Mouse (Mus musculus) ES-Bruce4 (cell line): Measurements from ENCODE around the gene Acvr2b.

ENCODE experiments used
- CTCF ChIP-seq: IDR thresholded peaks from one replicate; pipeline ENCODE4 v1.8.1; 2011; ENCODE audit warnings: low read depth, low read length
- EP300 ChIP-seq: IDR thresholded peaks from 2 replicates; pipeline ENCODE4 v1.6.1; 2011; ENCODE audit warnings: low read depth, low read length; ENCODE audit not compliant: insufficient read depth
- POLR2A ChIP-seq: IDR thresholded peaks from one replicate; pipeline ENCODE4 v1.8.1; 2011; ENCODE audit warnings: low read length; ENCODE audit not compliant: insufficient read depth

DNA sequence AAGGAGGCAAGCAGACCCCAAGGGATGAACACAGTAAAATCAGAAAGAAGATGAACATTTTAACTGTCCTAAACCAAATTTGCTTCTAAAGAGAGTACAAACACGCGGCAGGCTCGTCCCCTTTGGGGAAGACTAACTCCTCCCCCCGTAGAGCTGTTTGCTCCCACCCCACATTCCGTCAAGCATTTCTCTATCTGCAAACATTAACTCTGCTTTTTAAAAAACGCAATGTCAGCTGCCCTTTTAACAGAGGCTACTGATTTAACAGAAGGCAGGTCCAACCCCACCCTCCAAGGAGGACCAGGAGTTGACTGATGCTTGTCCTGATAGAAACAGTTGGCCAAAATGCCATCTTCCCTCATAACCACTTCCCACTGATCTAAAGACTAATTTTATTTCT is 48.0 kb upstream of the Acvr2b start:
- TF ChIP-seq CTCF, result no peak
- no peak for TF ChIP-seq EP300
- TF ChIP-seq POLR2A, result no peak
